Mouse (Mus musculus) lung, embryonic 14.5 days (tissue): Measurements from ENCODE around the gene Magi3. TPM values are rescaled to one million over a fixed set of nuclear protein-coding genes. Genes with fewer than 3 reads are reported as not detected.
A peak's percentile ranks its signal among the peaks of the same experiment; 100 is the strongest.

Source experiments
- ATAC-seq: fragments of 200-750 bp; cut with Nextera tagmentation; 2 replicates; pipeline ENCODE4 v1.8.0; 2017; ENCODE audit warnings: mild to moderate bottlenecking, moderate TSS enrichment, moderate library complexity; ENCODE audit not compliant: insufficient read depth
- DNase-seq: peaks from one replicate; pipeline ENCODE4 v3.0.0-alpha.2; 2015
- H3K27ac ChIP-seq: fragments of 300-500 bp; sonication (generic); 2 replicates; pipeline ENCODE4 v1.5.1; 2014; ENCODE audit warnings: low read depth, mild to moderate bottlenecking, moderate library complexity
- H3K27me3 ChIP-seq: fragments of 300-500 bp; sonication (generic); 2 replicates; pipeline ENCODE4 v1.6.1; 2014; ENCODE audit warnings: low read length, control low read depth; ENCODE audit not compliant: insufficient read depth
- H3K36me3 ChIP-seq: fragments of 300-500 bp; sonication (generic); 2 replicates; pipeline ENCODE4 v1.6.1; 2014; ENCODE audit warnings: control low read depth; ENCODE audit not compliant: insufficient read depth
- H3K4me1 ChIP-seq: fragments of 300-500 bp; sonication (generic); 2 replicates; pipeline ENCODE4 v1.6.1; 2014; ENCODE audit warnings: antibody characterized with exemption, control low read depth; ENCODE audit not compliant: insufficient read depth
- H3K4me2 ChIP-seq: fragments of 300-500 bp; sonication (generic); 2 replicates; pipeline ENCODE4 v1.6.1; 2014; ENCODE audit warnings: mild to moderate bottlenecking
- H3K4me3 ChIP-seq: fragments of 300-500 bp; sonication (generic); 2 replicates; pipeline ENCODE4 v1.5.1; 2014; ENCODE audit warnings: low read depth, low read length
- H3K9ac ChIP-seq: fragments of 300-500 bp; sonication (generic); 2 replicates; pipeline ENCODE4 v1.6.1; 2014
- H3K9me3 ChIP-seq: fragments of 300-500 bp; sonication (generic); 2 replicates; pipeline ENCODE4 v1.6.1; 2016; ENCODE audit warnings: low read depth, low read length, control low read depth
- CTCF ChIP-seq: IDR thresholded peaks from 2 replicates; pipeline ENCODE4 v1.5.1; 2016; ENCODE audit warnings: antibody characterized with exemption, low read depth
- WGBS: fragments of 180-500 bp; shearing (Covaris S2); extraction: QIAGEN DNeasy Blood & Tissue Kit; methylation state at CpG from one replicate; pipeline ENCODE4 v1.1.7; 2014; 5-methylcytosine and 5-hydroxymethylcytosine counted together
- polyA plus RNA-seq: library from polyadenylated mRNA; unstranded; fragments of >200 nt; fragmentation: Nextera tagmentation; extraction: Ambion mirVana; gene quantifications from 2 replicates; pipeline ENCODE4 v1.2.1, GENCODE M21; 2014

The Magi3 gene
- polyA plus RNA-seq, 1 experiment from 2014 or later, result 9.6 TPM

DNA sequence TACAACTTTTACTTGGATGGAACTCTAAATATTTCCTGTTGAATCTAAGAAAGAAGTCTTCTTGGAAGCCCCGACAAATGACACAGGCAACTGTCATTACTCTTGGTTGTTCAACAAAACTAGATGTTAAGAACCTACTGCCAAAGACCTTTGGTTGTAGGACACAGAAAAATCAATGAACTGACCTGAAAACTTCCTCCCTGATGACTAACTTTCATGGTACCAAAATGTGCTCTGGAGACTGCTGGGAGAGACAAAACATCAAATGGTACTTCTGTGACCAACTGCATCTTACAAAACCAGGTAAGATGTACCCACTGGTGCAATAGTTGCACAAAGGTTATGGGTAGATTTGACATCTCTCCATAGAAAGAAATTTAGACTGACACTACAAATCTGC, 30.9 kb downstream of the Magi3 start:
- H3K9ac ChIP-seq, result no peak overlapping the region
- no peak overlapping the region for H3K27ac ChIP-seq
- no peaks in the 10 kb centered on the region for H3K9me3 ChIP-seq
- H3K36me3 ChIP-seq, result no peaks in the 10 kb centered on the region
- no peaks in the 10 kb centered on the region for H3K27me3 ChIP-seq
- H3K4me2 ChIP-seq, result no peak overlapping the region
- no peak for DNase-seq
- TF ChIP-seq CTCF, result no peak
- H3K4me1 ChIP-seq, result no peaks in the 10 kb centered on the region
- no peak for ATAC-seq
- WGBS, result 90% methylated on average over 1 of the region's 1 CpGs
- H3K4me3 ChIP-seq, result no peak overlapping the region

- H3K27me3 ChIP-seq, result no peaks in the 10 kb centered on the region
- DNase-seq (no peak), ATAC-seq (no peak)
- H3K36me3 ChIP-seq, result no peaks in the 10 kb centered on the region
- H3K9me3 ChIP-seq, result no peaks in the 10 kb centered on the region
- H3K4me1 ChIP-seq, result no peaks in the 10 kb centered on the region
- no peak overlapping the region for H3K27ac ChIP-seq
- H3K4me2 ChIP-seq, result no peak overlapping the region
- H3K4me3 ChIP-seq, result no peak overlapping the region
- no peak overlapping the region for H3K9ac ChIP-seq
- 83% methylated on average over 2 of the region's 2 CpGs for WGBS
- no peak for TF ChIP-seq CTCF
Measured at GRCm38 (mm10) chr3:104184270-104184669, 35.9 kb downstream of the Magi3 start.

GRCm38 (mm10) chr3:104183656-104184055, 36.5 kb downstream of the Magi3 start:
- Histone ChIP-seq H3K27me3 (no peaks in the 10 kb centered on the region), H3K36me3 (no peaks in the 10 kb centered on the region), H3K27ac (no peak overlapping the region), H3K4me2 (no peak overlapping the region), H3K4me3 (no peak overlapping the region), H3K9me3 (no peaks in the 10 kb centered on the region), H3K4me1 (no peaks in the 10 kb centered on the region), H3K9ac (no peak overlapping the region)
- TF ChIP-seq CTCF, result no peak
- DNase-seq (no peak), ATAC-seq (no peak)
- 87% methylated on average over 2 of the region's 2 CpGs for WGBS

DNA sequence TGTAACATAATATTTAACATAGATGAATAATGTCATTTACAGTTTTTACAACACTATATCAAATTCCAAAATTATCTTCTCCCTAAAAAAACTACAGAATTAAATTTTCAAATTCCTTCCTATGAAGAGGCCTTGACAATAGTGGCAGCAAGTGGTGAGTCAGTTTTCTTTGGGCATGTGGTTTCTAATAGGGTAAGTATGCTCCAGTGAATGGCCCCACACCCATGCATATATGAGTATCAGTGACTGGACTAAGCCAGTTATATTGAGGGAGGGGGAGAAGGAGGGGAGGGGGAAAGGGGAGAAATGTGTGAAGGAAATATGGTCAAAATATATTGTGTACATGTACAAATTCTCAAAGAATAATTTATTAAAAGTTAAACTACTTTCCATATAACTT, 37.5 kb downstream of the Magi3 start:
- no peaks in the 10 kb centered on the region for H3K36me3 ChIP-seq
- no peak overlapping the region for H3K4me3 ChIP-seq
- TF ChIP-seq CTCF, result no peak
- H3K9ac ChIP-seq, result no peak overlapping the region
- no peaks in the 10 kb centered on the region for H3K4me1 ChIP-seq
- ATAC-seq, result no peak
- no peak overlapping the region for H3K4me2 ChIP-seq
- no peak for DNase-seq
- no peak overlapping the region for H3K27ac ChIP-seq
- no peaks in the 10 kb centered on the region for H3K27me3 ChIP-seq
- no peaks in the 10 kb centered on the region for H3K9me3 ChIP-seq

DNA sequence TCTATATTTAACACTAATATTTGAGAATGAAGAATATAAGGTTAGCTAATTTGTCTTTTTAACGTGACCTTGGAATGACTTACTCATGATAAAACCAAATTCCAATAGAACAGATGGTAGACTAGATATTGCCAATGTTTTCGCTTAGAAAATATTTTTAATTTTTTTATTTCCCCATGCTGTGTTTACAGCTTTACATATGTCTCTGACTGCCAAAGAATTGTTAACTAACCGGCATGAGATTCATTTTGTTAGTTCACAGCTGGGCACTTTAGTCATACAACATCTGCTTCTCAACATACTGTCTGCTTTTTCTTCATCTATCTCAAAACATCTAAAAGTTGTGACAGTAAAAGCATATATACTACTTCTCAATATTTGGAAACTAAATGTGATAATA, 58.8 kb downstream of the Magi3 start:
- DNase-seq (peak; percentile 25), ATAC-seq (no peak)
- Histone ChIP-seq H3K9ac (no peak overlapping the region), H3K27ac (no peak overlapping the region), H3K4me2 (no peak overlapping the region), H3K36me3 (no peaks in the 10 kb centered on the region), H3K4me1 (no peaks in the 10 kb centered on the region), H3K27me3 (no peaks in the 10 kb centered on the region), H3K9me3 (no peaks in the 10 kb centered on the region), H3K4me3 (no peak overlapping the region)
- 62% methylated on average over 3 of the region's 3 CpGs for WGBS
- no peak for TF ChIP-seq CTCF

- 66% methylated on average over 6 of the region's 6 CpGs for WGBS
- ATAC-seq, result no peak
- no peak for TF ChIP-seq CTCF
- Histone ChIP-seq H3K36me3 (no peaks in the 10 kb centered on the region), H3K27ac (no peak overlapping the region), H3K4me3 (no peak overlapping the region), H3K4me2 (no peak overlapping the region), H3K27me3 (no peaks in the 10 kb centered on the region), H3K9me3 (no peaks in the 10 kb centered on the region), H3K9ac (no peak overlapping the region), H3K4me1 (no peaks in the 10 kb centered on the region)
- no peak for DNase-seq
Measured at GRCm38 (mm10) chr3:104160603-104161002, 59.6 kb downstream of the Magi3 start.

DNA sequence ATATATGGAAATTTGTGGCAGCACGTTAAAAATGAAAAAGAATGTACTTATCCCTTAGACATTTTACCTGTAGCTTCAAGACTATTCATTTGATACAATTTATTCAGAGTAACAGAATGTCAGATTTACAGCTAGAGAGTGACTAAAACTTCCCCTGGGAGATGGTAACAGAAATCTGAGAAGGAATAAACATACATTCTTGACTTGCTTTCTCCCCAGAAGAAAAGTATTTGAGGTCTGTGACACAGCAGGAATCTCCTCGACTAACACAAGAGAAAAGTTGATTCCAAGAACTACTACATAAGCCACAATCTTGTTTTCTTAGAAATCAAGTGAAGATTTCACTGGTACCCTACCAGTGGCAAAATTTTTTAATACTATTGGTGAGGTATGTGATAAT, 70.0 kb downstream of the Magi3 start:
- Histone ChIP-seq H3K36me3 (no peaks in the 10 kb centered on the region), H3K4me1 (no peaks in the 10 kb centered on the region), H3K27ac (no peak overlapping the region), H3K4me3 (no peak overlapping the region), H3K9ac (no peak overlapping the region), H3K9me3 (no peaks in the 10 kb centered on the region), H3K27me3 (no peaks in the 10 kb centered on the region), H3K4me2 (no peak overlapping the region)
- no peak for TF ChIP-seq CTCF
- ATAC-seq, result no peak
- 61% methylated on average over 2 of the region's 2 CpGs for WGBS
- DNase-seq, result no peak

- H3K4me2 ChIP-seq, result no peak overlapping the region
- ATAC-seq, result no peak
- H3K36me3 ChIP-seq, result no peaks in the 10 kb centered on the region
- H3K27me3 ChIP-seq, result no peaks in the 10 kb centered on the region
- H3K4me1 ChIP-seq, result 0 out of 2 replicates have a peak, but pooled peaks cover 3% of the 10 kb centered on the region
- TF ChIP-seq CTCF, result no peak
- WGBS, result 7% methylated on average over 4 of the region's 4 CpGs
- no peak overlapping the region for H3K9ac ChIP-seq
- H3K27ac ChIP-seq, result no peak overlapping the region
- H3K9me3 ChIP-seq, result no peaks in the 10 kb centered on the region
- H3K4me3 ChIP-seq, result no peak overlapping the region
- DNase-seq, result peak; percentile 61
Measured at GRCm38 (mm10) chr3:104142376-104142775, 77.8 kb downstream of the Magi3 start.
